Mouse (Mus musculus) liver, embryonic 12.5 days (tissue): ENCODE data around the gene 2900011O08Rik. TPM values are rescaled to one million over a fixed set of nuclear protein-coding genes. Genes with fewer than 3 reads are reported as not detected.

Experiments used
- ATAC-seq: fragments of 200-750 bp; cut with Nextera tagmentation; 2 replicates; pipeline ENCODE4 v1.8.0; 2017; ENCODE audit warnings: moderate number of reproducible peaks, mild to moderate bottlenecking, moderate library complexity
- H3K27ac ChIP-seq: fragments of 300-500 bp; sonication (generic); 2 replicates; pipeline ENCODE4 v1.5.1; 2016; ENCODE audit warnings: mild to moderate bottlenecking
- H3K27me3 ChIP-seq: fragments of 300-500 bp; sonication (generic); replicated peaks from 2 replicates; pipeline ENCODE4 v1.6.1; 2016; ENCODE audit warnings: mild to moderate bottlenecking, moderate library complexity
- H3K36me3 ChIP-seq: fragments of 300-500 bp; sonication (generic); 2 replicates; pipeline ENCODE4 v1.6.1; 2016; ENCODE audit warnings: mild to moderate bottlenecking, moderate library complexity
- H3K4me1 ChIP-seq: fragments of 300-500 bp; sonication (generic); 2 replicates; pipeline ENCODE4 v1.6.1; 2016
- H3K4me2 ChIP-seq: fragments of 300-500 bp; sonication (generic); 2 replicates; pipeline ENCODE4 v1.6.1; 2016; ENCODE audit warnings: mild to moderate bottlenecking, moderate library complexity
- H3K4me3 ChIP-seq: fragments of 300-500 bp; sonication (generic); 2 replicates; pipeline ENCODE4 v1.5.1; 2016; ENCODE audit warnings: mild to moderate bottlenecking, moderate library complexity
- H3K9ac ChIP-seq: fragments of 300-500 bp; sonication (generic); 2 replicates; pipeline ENCODE4 v1.6.1; 2016; ENCODE audit warnings: mild to moderate bottlenecking, moderate library complexity
- H3K9me3 ChIP-seq: fragments of 300-500 bp; sonication (generic); replicated peaks from 2 replicates; pipeline ENCODE4 v1.6.1; 2016; ENCODE audit warnings: mild to moderate bottlenecking, moderate library complexity
- WGBS: fragments of 180-500 bp; shearing (Covaris S2); methylation state at CpG from one replicate; pipeline ENCODE4 v1.1.7; 2016; ENCODE audit not compliant: insufficient replicate concordance; 5-methylcytosine and 5-hydroxymethylcytosine counted together
- polyA plus RNA-seq: library from polyadenylated mRNA; unstranded; fragments of >200 nt; fragmentation: Nextera tagmentation; extraction: Ambion mirVana; gene quantifications from 2 replicates; pipeline ENCODE4 v1.2.1, GENCODE M21; 2016

2900011O08Rik gene
- polyA plus RNA-seq, 1 experiment from 2014 or later, result 0.15 TPM

- ATAC-seq, result no peak
- H3K9ac ChIP-seq, result no peak overlapping the region
- H3K27ac ChIP-seq, result no peak overlapping the region
- no peak overlapping the region for H3K4me3 ChIP-seq
- WGBS, result 87% methylated on average over 7 of the region's 7 CpGs
- peaks cover 97% of the 10 kb centered on the region for H3K36me3 ChIP-seq
- H3K4me1 ChIP-seq, result no peaks in the 10 kb centered on the region
- no peaks in the 10 kb centered on the region for H3K9me3 ChIP-seq
- no peaks in the 10 kb centered on the region for H3K27me3 ChIP-seq
- no peak overlapping the region for H3K4me2 ChIP-seq
Measured at GRCm38 (mm10) chr16:14124709-14125108, 138.3 kb downstream of the 2900011O08Rik start.

- no peak for ATAC-seq
Measured at GRCm38 (mm10) chr16:14125253-14125652, 138.8 kb downstream of the 2900011O08Rik start.

DNA sequence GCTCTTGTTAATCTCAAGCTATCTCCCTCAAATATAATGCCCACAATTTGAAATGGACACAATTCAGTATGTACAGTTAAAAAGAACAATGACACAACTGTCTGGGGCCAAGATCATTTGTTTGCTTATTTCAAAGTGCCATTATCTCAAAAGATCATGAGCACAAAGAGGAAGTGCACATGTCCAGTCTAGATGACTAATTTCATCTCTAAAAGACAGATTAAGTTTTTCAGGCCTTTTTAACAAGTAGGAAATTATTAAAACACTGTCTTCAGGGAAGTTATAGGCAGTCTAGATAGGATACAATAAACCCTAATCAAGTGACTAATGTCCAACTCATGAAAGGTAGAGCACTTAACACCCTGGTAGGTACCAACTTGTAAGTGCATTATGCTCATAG, 142.6 kb downstream of the 2900011O08Rik start:
- Histone ChIP-seq H3K4me1 (no peaks in the 10 kb centered on the region), H3K27ac (no peak overlapping the region), H3K4me3 (no peak overlapping the region), H3K9ac (no peak overlapping the region), H3K9me3 (no peaks in the 10 kb centered on the region), H3K4me2 (no peak overlapping the region), H3K36me3 (peaks cover 99% of the 10 kb centered on the region), H3K27me3 (no peaks in the 10 kb centered on the region)
- ATAC-seq, result no peak

More at GRCm38 (mm10) chr16:14125253-14125652, 138.8 kb downstream of the 2900011O08Rik start:
- 100% methylated on average over 1 of the region's 1 CpGs for WGBS
- H3K4me2 ChIP-seq, result no peak overlapping the region
- H3K27ac ChIP-seq, result no peak overlapping the region
- no peak overlapping the region for H3K4me3 ChIP-seq
- no peaks in the 10 kb centered on the region for H3K9me3 ChIP-seq
- peaks cover 99% of the 10 kb centered on the region for H3K36me3 ChIP-seq
- no peak overlapping the region for H3K9ac ChIP-seq
- no peaks in the 10 kb centered on the region for H3K27me3 ChIP-seq
- no peaks in the 10 kb centered on the region for H3K4me1 ChIP-seq

DNA sequence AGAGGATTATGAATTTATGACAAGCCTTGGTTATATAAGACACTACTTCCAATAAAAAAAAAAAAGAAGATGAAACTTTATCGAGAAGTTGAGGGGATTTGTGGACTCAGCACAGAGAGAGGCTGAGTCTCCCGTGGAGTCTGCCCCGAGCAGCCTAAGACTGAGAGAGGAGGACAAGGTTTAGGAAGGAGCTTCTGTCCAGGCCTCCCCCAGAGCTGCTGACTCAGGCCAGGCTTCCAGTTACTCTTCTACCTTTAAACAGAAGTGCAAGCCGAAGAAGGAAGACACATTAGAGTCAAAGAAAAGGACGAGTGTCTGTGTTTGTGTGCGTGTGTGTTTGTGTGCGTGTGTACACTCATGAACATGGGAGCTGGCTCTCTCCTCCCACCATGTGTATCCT, 144.4 kb downstream of the 2900011O08Rik start:
- Histone ChIP-seq H3K9ac (no peak overlapping the region), H3K27ac (no peak overlapping the region), H3K27me3 (no peaks in the 10 kb centered on the region), H3K4me2 (no peak overlapping the region), H3K36me3 (peaks cover 99% of the 10 kb centered on the region), H3K4me1 (no peaks in the 10 kb centered on the region), H3K4me3 (no peak overlapping the region), H3K9me3 (no peaks in the 10 kb centered on the region)
- 90% methylated on average over 7 of the region's 7 CpGs for WGBS
- no peak for ATAC-seq

DNA sequence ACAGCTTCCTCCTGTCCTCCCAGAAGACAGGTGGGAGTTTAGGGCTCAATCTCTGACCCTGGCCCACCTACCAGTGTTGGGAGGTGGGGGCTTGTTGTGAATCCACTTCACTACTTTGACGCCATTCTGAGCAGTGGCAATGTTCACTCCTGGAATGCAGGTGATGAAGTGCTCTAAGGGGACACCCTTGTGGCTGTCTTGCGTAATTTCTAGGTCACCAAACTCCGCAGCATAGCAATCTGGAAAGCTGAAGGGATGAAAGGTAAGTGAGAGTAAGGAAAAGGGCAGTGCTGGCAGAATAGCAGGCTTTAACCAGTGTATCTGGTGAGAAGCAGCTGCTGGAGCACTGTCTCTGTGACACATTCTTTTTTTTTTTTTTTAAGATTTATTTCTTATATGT, 145.0 kb downstream of the 2900011O08Rik start:
- no peak overlapping the region for H3K4me2 ChIP-seq
- no peak overlapping the region for H3K27ac ChIP-seq
- no peak for ATAC-seq
- H3K27me3 ChIP-seq, result no peaks in the 10 kb centered on the region
- H3K36me3 ChIP-seq, result peaks cover 99% of the 10 kb centered on the region
- H3K9ac ChIP-seq, result no peak overlapping the region
- H3K9me3 ChIP-seq, result no peaks in the 10 kb centered on the region
- H3K4me3 ChIP-seq, result no peak overlapping the region
- H3K4me1 ChIP-seq, result no peaks in the 10 kb centered on the region
- 93% methylated on average over 3 of the region's 3 CpGs for WGBS

GRCm38 (mm10) chr16:14131838-14132237, 145.4 kb downstream of the 2900011O08Rik start:
- H3K4me3 ChIP-seq, result no peak overlapping the region
- no peak overlapping the region for H3K4me2 ChIP-seq
- H3K27ac ChIP-seq, result no peak overlapping the region
- H3K36me3 ChIP-seq, result peaks cover 99% of the 10 kb centered on the region
- WGBS, result 73% methylated on average over 5 of the region's 5 CpGs
- H3K9me3 ChIP-seq, result no peaks in the 10 kb centered on the region
- no peaks in the 10 kb centered on the region for H3K27me3 ChIP-seq
- H3K4me1 ChIP-seq, result no peaks in the 10 kb centered on the region
- no peak for ATAC-seq
- H3K9ac ChIP-seq, result no peak overlapping the region

DNA sequence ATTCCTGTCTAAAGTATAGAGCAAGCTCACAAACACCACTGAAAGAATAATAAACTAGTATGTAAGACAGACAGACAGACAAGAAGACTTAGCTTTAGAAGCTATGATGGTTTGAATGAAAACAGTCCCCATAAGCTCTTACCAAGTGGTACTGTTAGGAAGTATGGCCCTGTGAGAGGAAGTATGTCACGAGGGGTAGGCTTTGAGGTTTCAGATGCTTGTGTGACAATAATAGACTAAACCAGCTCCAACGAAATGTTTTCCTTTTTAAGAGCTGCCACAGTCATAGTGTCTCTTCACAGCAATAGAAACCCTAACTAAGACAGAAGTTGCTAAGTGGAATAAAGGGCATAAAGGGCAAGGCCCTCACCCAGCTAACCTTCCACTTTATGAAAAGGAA, 148.6 kb downstream of the 2900011O08Rik start:
- Histone ChIP-seq H3K4me1 (no peaks in the 10 kb centered on the region), H3K27me3 (no peaks in the 10 kb centered on the region), H3K27ac (no peak overlapping the region), H3K9ac (no peak overlapping the region), H3K4me3 (no peak overlapping the region), H3K36me3 (peaks cover 99% of the 10 kb centered on the region), H3K4me2 (no peak overlapping the region), H3K9me3 (no peaks in the 10 kb centered on the region)
- WGBS, result 53% methylated on average over 2 of the region's 2 CpGs
- no peak for ATAC-seq

DNA sequence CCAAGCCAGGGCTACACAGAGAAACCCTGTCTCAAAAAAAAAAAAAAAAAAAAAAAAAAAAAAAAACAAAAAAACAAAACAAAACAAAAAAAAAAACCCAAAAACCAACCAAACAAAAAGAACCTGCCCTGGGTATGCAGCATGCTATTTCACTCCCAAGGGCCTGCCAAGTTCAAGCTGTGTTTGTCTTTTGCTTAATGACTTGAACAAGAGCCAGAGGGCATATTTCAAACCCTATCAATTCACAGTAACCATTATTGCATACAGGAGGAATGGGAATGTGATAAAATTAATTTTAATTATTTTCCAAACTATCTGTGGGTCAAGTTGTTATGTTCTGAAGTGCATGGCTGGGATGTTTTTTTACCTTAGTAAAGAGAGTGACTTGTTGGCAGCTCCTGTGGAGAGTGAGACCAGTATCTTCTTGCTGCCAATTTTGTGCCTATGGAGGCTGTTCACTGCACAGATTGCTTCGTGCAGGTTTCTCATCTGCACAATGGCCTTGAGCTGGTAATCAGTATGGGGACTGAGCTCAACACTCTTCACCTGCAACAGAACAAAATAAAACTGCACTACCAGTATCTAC, 151.7 kb downstream of the 2900011O08Rik start:
- H3K9me3 ChIP-seq, result no peaks in the 10 kb centered on the region
- no peak overlapping the region for H3K4me2 ChIP-seq
- WGBS, result 72% methylated on average over 1 of the region's 1 CpGs
- no peaks in the 10 kb centered on the region for H3K4me1 ChIP-seq
- peaks cover 97% of the 10 kb centered on the region for H3K36me3 ChIP-seq
- no peaks in the 10 kb centered on the region for H3K27me3 ChIP-seq
- no peak overlapping the region for H3K9ac ChIP-seq
- no peak for ATAC-seq
- no peak overlapping the region for H3K4me3 ChIP-seq
- no peak overlapping the region for H3K27ac ChIP-seq

DNA sequence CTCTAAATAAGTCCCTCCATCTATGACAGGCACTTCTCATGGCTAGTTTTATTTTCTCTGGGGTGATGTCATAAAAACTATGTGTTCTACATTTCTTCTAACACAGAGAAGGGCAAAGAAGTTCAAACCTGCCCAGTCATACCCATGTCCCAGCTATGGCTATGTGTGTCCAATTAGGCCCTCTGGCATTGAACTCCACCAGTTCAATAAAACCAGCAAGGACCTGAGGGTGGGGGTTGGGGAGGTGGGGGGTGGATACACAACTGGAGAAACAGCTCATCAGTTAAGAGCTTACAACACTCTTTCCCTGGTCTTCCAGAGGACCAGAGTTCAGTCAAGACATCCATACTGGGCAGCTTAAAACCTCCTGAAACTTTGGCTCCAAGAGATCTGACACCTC, 152.7 kb downstream of the 2900011O08Rik start:
- ATAC-seq, result no peak
- H3K4me1 ChIP-seq, result no peaks in the 10 kb centered on the region

GRCm38 (mm10) chr16:14143298-14143697, 156.9 kb downstream of the 2900011O08Rik start:
- ATAC-seq, result no peak
- 75% methylated on average over 3 of the region's 3 CpGs for WGBS
- H3K27ac ChIP-seq, result no peak overlapping the region
- no peaks in the 10 kb centered on the region for H3K4me1 ChIP-seq
- no peak overlapping the region for H3K9ac ChIP-seq
- no peak overlapping the region for H3K4me2 ChIP-seq
- no peaks in the 10 kb centered on the region for H3K27me3 ChIP-seq
- no peaks in the 10 kb centered on the region for H3K9me3 ChIP-seq
- H3K4me3 ChIP-seq, result no peak overlapping the region
- H3K36me3 ChIP-seq, result peaks cover 94% of the 10 kb centered on the region

More for the DNA sequence above, 152.7 kb downstream of the 2900011O08Rik start:
- Histone ChIP-seq H3K27me3 (no peaks in the 10 kb centered on the region), H3K4me2 (no peak overlapping the region), H3K36me3 (peaks cover 95% of the 10 kb centered on the region), H3K9me3 (no peaks in the 10 kb centered on the region), H3K4me3 (no peak overlapping the region), H3K27ac (no peak overlapping the region), H3K9ac (no peak overlapping the region)

- Histone ChIP-seq H3K27me3 (no peaks in the 10 kb centered on the region), H3K4me3 (no peak overlapping the region), H3K4me2 (no peak overlapping the region), H3K9ac (no peak overlapping the region), H3K9me3 (no peaks in the 10 kb centered on the region), H3K36me3 (peaks cover 90% of the 10 kb centered on the region), H3K27ac (no peak overlapping the region), H3K4me1 (no peaks in the 10 kb centered on the region)
- ATAC-seq, result no peak
Measured at GRCm38 (mm10) chr16:14147712-14148111, 161.3 kb downstream of the 2900011O08Rik start.
